Mouse (Mus musculus) right cerebral cortex, adult 18-20 months (tissue): ENCODE results near the gene Gm20388.
"Not testable (repeated sequence)": the region's sequence is repeated elsewhere in the genome, so short reads cannot be mapped to it uniquely, and the experiment has no call there.

Source experiments
- DNase-seq: peaks from one replicate; pipeline ENCODE4 v3.0.0; 2022; ENCODE audit warnings: mixed read lengths

The Gm20388 gene

DNA sequence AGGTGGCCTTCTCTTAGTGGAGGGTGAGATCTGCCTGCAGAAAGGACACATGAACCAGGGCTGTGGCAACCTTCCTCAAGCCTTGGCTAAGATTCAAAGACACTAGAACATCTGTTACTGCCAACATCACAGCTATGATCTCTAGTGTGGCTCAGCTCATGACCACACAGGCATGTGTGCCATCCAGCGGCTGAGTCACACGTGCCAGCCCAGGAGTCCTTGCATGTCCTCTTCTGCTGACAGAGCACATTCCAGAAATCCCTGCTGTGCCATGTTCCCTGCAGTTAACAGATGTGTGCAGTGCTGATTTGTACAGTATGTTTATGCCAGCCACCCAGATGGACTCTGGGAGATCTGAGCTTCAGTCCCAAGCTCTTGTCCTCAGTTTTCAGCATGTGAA is 4088.9 kb downstream of the Gm20388 start:
- no peak for DNase-seq

DNA sequence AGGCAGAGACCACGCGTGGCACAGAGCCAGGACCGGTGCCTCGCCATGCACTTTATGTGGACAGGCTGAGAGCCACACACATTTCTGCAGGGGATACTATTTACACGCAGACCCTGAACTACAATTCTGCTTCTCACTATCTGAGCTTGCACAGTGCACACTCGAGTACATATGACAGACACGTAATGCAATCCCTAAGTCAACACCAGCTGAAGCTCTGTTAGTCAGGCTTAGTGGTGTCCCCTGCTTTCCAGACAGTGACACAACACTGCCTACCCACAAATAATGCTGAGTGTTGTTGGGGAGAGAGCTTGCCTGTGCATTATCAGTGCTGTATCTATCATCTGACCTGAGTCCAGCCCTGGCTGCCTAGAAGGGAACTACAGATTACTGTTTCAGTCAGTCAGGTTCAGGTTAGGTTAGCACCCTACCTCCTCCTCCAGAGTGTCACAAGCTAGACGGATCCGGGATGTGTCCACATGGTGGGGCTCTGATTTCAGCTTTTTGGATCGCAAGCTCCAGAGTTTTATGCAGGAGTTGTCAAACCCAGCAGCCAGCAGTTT is 4092.0 kb downstream of the Gm20388 start:
- no peak for DNase-seq

DNA sequence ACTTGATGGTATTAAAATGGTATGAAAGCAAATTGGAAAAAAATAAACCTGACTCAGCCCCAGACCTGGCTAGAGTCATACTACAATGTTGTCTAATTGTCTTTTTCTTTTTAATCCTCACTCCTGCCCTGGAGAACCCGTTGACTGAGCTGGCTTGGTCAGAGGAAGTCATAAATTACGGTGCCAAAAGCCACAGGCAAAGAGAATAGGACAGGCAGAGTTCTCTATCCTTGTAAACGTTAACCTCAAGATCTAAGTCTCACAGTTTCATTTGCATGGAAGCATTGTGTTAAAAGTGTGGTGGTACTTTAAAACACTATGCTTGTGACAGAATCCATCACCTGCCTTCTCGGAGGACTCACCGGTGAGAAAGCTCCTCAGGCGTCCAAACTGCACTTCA is 4097.2 kb downstream of the Gm20388 start:
- DNase-seq, result no peak

DNA sequence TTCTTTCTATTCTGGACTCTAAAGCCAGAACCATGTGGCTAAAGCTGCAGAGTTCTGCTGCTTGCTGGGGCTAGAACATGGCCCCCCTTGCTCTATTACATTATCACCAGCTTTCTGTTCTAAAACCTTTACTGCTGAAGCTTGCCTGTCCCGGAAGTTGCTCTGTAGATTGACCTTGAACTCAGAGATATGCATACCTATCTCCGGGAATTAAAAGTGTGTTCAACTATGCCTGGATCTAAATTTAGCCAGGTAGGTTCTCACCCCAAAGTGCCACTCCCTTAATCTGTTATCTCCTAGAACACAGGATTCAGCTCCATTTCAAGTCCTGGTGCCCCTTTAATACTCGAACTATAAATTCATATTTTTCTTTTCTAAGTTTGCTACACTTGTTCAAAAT is 4100.9 kb downstream of the Gm20388 start:
- no peak for DNase-seq

- no peak for DNase-seq
These were observed 4101.4 kb downstream of the Gm20388 start for GRCm38 (mm10) chr8:124011989-124012586.

- DNase-seq, result not testable (repeated sequence)
These were observed 4103.7 kb downstream of the Gm20388 start for GRCm38 (mm10) chr8:124014299-124014698.

GRCm38 (mm10) chr8:124014751-124015150 is 4104.1 kb downstream of the Gm20388 start:
- no peak for DNase-seq

GRCm38 (mm10) chr8:124019782-124020181 is 4109.1 kb downstream of the Gm20388 start:
- DNase-seq, result no peak

DNA sequence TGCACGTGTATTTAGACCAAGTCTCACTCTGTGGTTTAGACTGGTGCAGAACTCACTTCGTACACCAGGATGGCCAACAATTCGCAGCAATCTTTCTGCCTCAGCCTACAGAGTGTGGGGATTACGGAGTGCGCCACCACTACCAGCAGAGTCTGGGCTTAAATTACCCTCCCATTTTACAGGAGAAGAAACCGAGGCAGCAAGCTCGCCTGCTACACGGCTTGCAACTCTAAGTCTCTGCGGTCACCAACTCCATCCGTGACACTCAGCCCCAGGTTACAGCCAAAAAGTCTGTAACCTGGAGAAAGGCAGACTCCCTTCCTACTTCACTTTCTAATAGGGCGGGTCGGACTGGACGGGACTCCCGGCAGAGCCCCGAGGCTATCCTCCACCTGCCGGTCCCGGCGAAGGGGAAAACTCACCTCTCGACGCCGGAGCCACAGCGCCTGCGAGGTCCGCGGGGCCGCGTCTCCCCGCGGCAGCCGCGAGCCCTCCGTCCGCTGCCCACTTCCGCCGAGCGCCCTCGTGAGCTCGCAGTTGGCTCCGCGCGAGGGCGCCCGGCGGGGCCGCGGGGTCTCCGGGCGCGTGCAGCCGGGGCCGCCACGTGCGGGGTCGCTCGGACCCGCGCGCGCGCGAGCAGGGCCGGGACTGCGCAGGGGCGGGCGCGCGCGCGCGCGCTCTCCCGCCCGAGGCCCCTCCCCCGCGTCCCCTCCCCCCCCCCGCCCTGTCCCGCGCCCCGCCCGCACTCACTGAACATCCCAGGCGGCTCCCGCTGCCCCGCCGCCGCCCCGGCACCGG is 4110.0 kb downstream of the Gm20388 start:
- no peak for DNase-seq

- DNase-seq, result peak; percentile 94
These were observed 4110.9 kb downstream of the Gm20388 start, which contains the start of the genes Taf5l and Urb2 for GRCm38 (mm10) chr8:124021237-124022227. Gene Taf5l (minus strand): TSS chr8:124021397. Gene Urb2 (plus strand): TSS chr8:124021508.

DNA sequence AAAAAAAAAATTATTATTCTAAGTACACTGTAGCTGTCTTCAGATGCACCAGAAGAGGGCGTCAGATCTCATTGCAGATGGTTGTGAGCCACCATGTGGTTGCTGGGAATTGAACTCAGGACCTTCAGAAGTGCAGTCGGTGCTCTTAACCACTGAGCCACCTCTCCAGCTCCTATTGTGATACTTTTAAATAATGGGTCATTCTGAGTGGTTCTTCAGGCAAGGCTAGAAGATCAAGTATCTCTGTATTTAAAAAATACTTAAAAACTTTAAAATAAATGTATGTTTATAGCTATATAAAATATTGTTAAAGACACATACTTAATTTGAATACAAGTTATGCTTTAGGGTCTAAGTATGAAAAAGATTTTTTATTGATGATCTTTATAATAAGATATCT is 4115.6 kb downstream of the Gm20388 start:
- DNase-seq, result not testable (repeated sequence)

GRCm38 (mm10) chr8:124027831-124028230 is 4117.2 kb downstream of the Gm20388 start:
- DNase-seq, result no peak

DNA sequence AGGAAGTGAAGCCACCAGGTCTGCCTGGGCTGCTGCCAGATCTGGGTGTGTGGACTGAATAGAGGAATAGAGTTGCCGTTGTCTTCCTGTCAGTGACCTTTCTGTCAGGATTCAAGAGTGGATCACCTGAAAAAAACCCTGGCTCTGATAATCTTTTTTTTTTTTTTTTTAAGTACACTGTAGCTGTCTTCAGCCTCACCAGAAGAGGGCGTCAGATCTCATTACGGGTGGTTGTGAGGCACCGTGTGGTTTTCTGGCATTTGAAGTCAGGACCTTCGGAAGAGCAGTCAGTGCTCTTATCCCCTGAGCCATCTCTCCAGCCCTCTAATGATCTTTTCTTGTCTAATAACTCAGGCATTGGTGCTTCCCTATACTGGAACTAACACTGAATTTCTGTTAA is 4122.8 kb downstream of the Gm20388 start:
- no peak for DNase-seq

GRCm38 (mm10) chr8:124038121-124038520 is 4127.5 kb downstream of the Gm20388 start:
- DNase-seq, result no peak

GRCm38 (mm10) chr8:124039351-124039750 is 4128.7 kb downstream of the Gm20388 start:
- DNase-seq, result no peak

GRCm38 (mm10) chr8:124042201-124042600 is 4131.6 kb downstream of the Gm20388 start:
- DNase-seq, result no peak

DNA sequence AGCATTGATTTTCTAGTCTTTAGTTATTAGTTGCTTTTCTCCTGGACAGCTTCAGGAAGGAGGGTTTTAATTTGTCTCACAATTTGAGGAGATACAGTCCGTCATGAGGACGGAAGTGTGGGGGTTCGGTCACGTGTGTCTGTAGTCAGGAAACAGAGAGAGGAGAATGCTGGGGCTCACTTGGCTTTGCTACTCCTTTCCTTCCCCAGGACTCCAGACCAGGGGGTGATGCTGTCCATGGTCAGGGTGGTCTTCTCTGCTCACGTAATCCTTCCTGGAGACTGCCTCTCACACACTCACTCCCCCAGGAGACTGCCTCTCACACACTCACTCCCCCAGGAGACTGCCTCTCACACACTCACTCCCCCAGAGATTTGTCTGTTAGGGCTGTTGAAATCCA is 4133.8 kb downstream of the Gm20388 start:
- DNase-seq, result no peak

GRCm38 (mm10) chr8:124044931-124045330 is 4134.3 kb downstream of the Gm20388 start:
- DNase-seq, result no peak

DNA sequence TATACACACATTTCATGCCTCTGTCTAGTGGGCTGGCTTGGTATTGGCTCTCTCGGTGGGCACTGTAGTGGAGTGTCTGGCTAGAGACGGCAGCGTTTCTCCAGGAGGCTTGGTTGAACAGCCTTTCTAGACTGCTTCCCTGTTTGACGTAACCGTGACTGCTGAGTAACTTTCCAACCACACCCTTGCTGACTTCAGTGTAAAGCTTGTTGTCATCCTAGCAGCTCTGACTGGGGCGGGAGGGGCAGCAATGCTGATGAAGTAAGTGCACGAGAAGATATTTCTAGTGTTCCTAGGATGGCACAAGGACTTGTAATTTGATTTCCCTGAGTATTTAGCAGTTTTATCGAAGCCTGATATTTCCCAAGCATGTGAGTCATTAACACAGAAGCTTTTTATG is 4135.2 kb downstream of the Gm20388 start:
- no peak for DNase-seq

GRCm38 (mm10) chr8:124052110-124052509 is 4141.5 kb downstream of the Gm20388 start:
- DNase-seq, result peak; percentile 60

DNA sequence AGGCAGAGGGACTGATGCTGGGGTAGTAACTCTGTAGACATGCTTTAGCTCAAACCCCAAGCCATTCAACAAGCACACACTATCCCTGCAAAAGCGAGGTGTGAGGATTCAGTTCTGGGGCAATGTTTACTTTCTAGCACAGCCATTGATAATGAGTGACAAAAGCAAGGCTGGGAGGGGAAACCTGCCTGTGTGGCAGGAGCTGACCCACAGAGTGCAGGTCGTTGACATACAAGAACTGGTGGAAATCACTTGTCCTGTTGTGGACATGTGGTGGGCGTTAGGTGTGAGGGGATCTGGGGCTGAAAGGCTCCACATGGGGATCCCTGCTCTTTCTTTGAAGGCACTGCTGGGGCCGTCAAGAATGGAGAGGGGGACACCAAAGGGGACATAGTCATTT is 4141.9 kb downstream of the Gm20388 start:
- no peak for DNase-seq

- no peak for DNase-seq
These were observed 4146.4 kb downstream of the Gm20388 start for GRCm38 (mm10) chr8:124056832-124057655.
